Mouse (Mus musculus) olfactory bulb, adult 2 months (tissue): ENCODE measurements around the gene Zfp512b.

Source experiments
- CTCF ChIP-seq: fragments of 200-500 bp; IDR thresholded peaks from 2 replicates; pipeline ENCODE4 v1.5.1; 2012; ENCODE audit warnings: low read depth, mild to moderate bottlenecking, low read length, moderate library complexity; ENCODE audit not compliant: insufficient read depth
- POLR2A ChIP-seq: fragments of 200-500 bp; IDR thresholded peaks from 2 replicates; pipeline ENCODE4 v1.6.1; 2012; ENCODE audit warnings: mild to moderate bottlenecking, low read depth, low read length, moderate library complexity; ENCODE audit not compliant: insufficient read depth

DNA sequence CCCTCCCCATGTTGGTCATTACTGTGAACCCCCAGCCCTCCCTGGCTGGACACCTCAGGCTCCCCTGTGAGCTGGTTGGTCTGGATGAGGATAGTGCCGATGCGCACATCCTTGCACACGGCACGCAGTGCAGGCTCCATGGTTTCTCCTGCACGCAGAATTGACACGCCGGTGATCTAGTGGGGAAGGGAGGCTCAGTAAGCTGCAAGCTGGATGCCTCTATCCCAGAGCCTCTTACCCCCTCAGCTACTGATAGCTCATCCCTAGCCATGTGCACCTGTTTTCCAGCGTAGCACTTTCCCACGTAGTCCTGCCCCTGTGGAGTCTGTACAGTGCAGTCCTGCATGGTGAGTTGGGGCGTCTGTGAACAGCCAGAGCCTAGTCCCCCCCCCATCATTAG is 22.7 kb downstream of the Zfp512b start:
- TF ChIP-seq POLR2A (no peak), CTCF (no peak)
